Mouse (Mus musculus): ENCODE measurements around the gene Lamb3. TPM values are rescaled to one million over a fixed set of nuclear protein-coding genes. Genes with fewer than 3 reads are reported as not detected.

The Lamb3 gene
- polyA plus RNA-seq, 1 experiment from 2014 or later = 1.2 TPM

- no peaks in the 10 kb centered on the region for H3K27me3 ChIP-seq (ENCODE audit: control insufficient read depth, insufficient read depth, low read depth, low read length)
- ATAC-seq (ENCODE audit: low read depth) = no peak
- no peak overlapping the region for H3K9ac ChIP-seq (ENCODE audit: low read depth, low read length)
- H3K9me3 ChIP-seq (replicated peaks; ENCODE audit: control insufficient read depth, low read length) = no peaks in the 10 kb centered on the region
- H3K4me3 ChIP-seq (ENCODE audit: low read depth, low read length) = no peak overlapping the region
- H3K4me2 ChIP-seq (ENCODE audit: low read depth, low read length) = no peak overlapping the region
- 63% methylated on average over 9 of the region's 9 CpGs for WGBS (ENCODE audit: insufficient replicate concordance)
- H3K4me1 ChIP-seq (ENCODE audit: control insufficient read depth, low read depth, low read length) = no peaks in the 10 kb centered on the region
- no peak overlapping the region for H3K27ac ChIP-seq (ENCODE audit: low read length)
- no peaks in the 10 kb centered on the region for H3K36me3 ChIP-seq (ENCODE audit: control insufficient read depth, insufficient read depth)
These were observed 131.0 kb downstream of the Lamb3 start for GRCm38 (mm10) chr1:193338363-193338995.

- Histone ChIP-seq H3K4me1 (ENCODE audit: control insufficient read depth, low read depth, low read length) (no peaks in the 10 kb centered on the region), H3K9ac (ENCODE audit: low read depth, low read length) (no peak overlapping the region), H3K36me3 (ENCODE audit: control insufficient read depth, insufficient read depth) (no peaks in the 10 kb centered on the region), H3K4me3 (ENCODE audit: low read depth, low read length) (no peak overlapping the region), H3K27me3 (ENCODE audit: control insufficient read depth, insufficient read depth, low read depth, low read length) (no peaks in the 10 kb centered on the region), H3K9me3 (replicated peaks; ENCODE audit: control insufficient read depth, low read length) (no peaks in the 10 kb centered on the region), H3K4me2 (ENCODE audit: low read depth, low read length) (no peak overlapping the region), H3K27ac (ENCODE audit: low read length) (no peak overlapping the region)
- no peak for ATAC-seq (ENCODE audit: low read depth)
- 58% methylated on average over 5 of the region's 5 CpGs for WGBS (ENCODE audit: insufficient replicate concordance)
These were observed 134.9 kb downstream of the Lamb3 start for GRCm38 (mm10) chr1:193342198-193342946.

GRCm38 (mm10) chr1:193343853-193344252 lies 136.4 kb downstream of the Lamb3 start:
- no peaks in the 10 kb centered on the region for H3K9me3 ChIP-seq (replicated peaks; ENCODE audit: control insufficient read depth, low read length)
- no peaks in the 10 kb centered on the region for H3K4me1 ChIP-seq (ENCODE audit: control insufficient read depth, low read depth, low read length)
- H3K4me3 ChIP-seq (ENCODE audit: low read depth, low read length) = no peak overlapping the region
- no peaks in the 10 kb centered on the region for H3K36me3 ChIP-seq (ENCODE audit: control insufficient read depth, insufficient read depth)
- ATAC-seq (ENCODE audit: low read depth) = no peak
- H3K27me3 ChIP-seq (ENCODE audit: control insufficient read depth, insufficient read depth, low read depth, low read length) = no peaks in the 10 kb centered on the region
- no peak overlapping the region for H3K27ac ChIP-seq (ENCODE audit: low read length)
- H3K9ac ChIP-seq (ENCODE audit: low read depth, low read length) = no peak overlapping the region
- H3K4me2 ChIP-seq (ENCODE audit: low read depth, low read length) = no peak overlapping the region
- WGBS (ENCODE audit: insufficient replicate concordance) = 49% methylated on average over 4 of the region's 4 CpGs

- Histone ChIP-seq H3K4me3 (ENCODE audit: low read depth, low read length) (no peak overlapping the region), H3K27me3 (ENCODE audit: control insufficient read depth, insufficient read depth, low read depth, low read length) (no peaks in the 10 kb centered on the region), H3K36me3 (ENCODE audit: control insufficient read depth, insufficient read depth) (no peaks in the 10 kb centered on the region), H3K4me2 (ENCODE audit: low read depth, low read length) (no peak overlapping the region), H3K9ac (ENCODE audit: low read depth, low read length) (no peak overlapping the region), H3K27ac (ENCODE audit: low read length) (no peak overlapping the region), H3K9me3 (replicated peaks; ENCODE audit: control insufficient read depth, low read length) (no peaks in the 10 kb centered on the region), H3K4me1 (ENCODE audit: control insufficient read depth, low read depth, low read length) (no peaks in the 10 kb centered on the region)
- no peak for ATAC-seq (ENCODE audit: low read depth)
- WGBS (ENCODE audit: insufficient replicate concordance) = 21% methylated on average over 2 of the region's 2 CpGs
These were observed 137.5 kb downstream of the Lamb3 start for GRCm38 (mm10) chr1:193344976-193345375.

GRCm38 (mm10) chr1:193346908-193347307 lies 139.4 kb downstream of the Lamb3 start:
- no peak for ATAC-seq (ENCODE audit: low read depth)
- Histone ChIP-seq H3K9ac (ENCODE audit: low read depth, low read length) (no peak overlapping the region), H3K4me1 (ENCODE audit: control insufficient read depth, low read depth, low read length) (no peaks in the 10 kb centered on the region), H3K4me3 (ENCODE audit: low read depth, low read length) (no peak overlapping the region), H3K9me3 (replicated peaks; ENCODE audit: control insufficient read depth, low read length) (no peaks in the 10 kb centered on the region), H3K27me3 (ENCODE audit: control insufficient read depth, insufficient read depth, low read depth, low read length) (no peaks in the 10 kb centered on the region), H3K4me2 (ENCODE audit: low read depth, low read length) (no peak overlapping the region), H3K36me3 (ENCODE audit: control insufficient read depth, insufficient read depth) (no peaks in the 10 kb centered on the region), H3K27ac (ENCODE audit: low read length) (no peak overlapping the region)
- WGBS (ENCODE audit: insufficient replicate concordance) = 41% methylated on average over 3 of the region's 3 CpGs

- no peaks in the 10 kb centered on the region for H3K4me1 ChIP-seq (ENCODE audit: control insufficient read depth, low read depth, low read length)
- no peak overlapping the region for H3K27ac ChIP-seq (ENCODE audit: low read length)
- no peaks in the 10 kb centered on the region for H3K36me3 ChIP-seq (ENCODE audit: control insufficient read depth, insufficient read depth)
- no peak overlapping the region for H3K4me3 ChIP-seq (ENCODE audit: low read depth, low read length)
- H3K9ac ChIP-seq (ENCODE audit: low read depth, low read length) = no peak overlapping the region
- H3K9me3 ChIP-seq (replicated peaks; ENCODE audit: control insufficient read depth, low read length) = no peaks in the 10 kb centered on the region
- H3K4me2 ChIP-seq (ENCODE audit: low read depth, low read length) = no peak overlapping the region
- 58% methylated on average over 9 of the region's 9 CpGs for WGBS (ENCODE audit: insufficient replicate concordance)
- H3K27me3 ChIP-seq (ENCODE audit: control insufficient read depth, insufficient read depth, low read depth, low read length) = no peaks in the 10 kb centered on the region
- no peak for ATAC-seq (ENCODE audit: low read depth)
These were observed 140.9 kb downstream of the Lamb3 start for GRCm38 (mm10) chr1:193348261-193348962.

- no peak for ATAC-seq (ENCODE audit: low read depth)
- no peaks in the 10 kb centered on the region for H3K4me1 ChIP-seq (ENCODE audit: control insufficient read depth, low read depth, low read length)
- 60% methylated on average over 10 of the region's 10 CpGs for WGBS (ENCODE audit: insufficient replicate concordance)
These were observed 142.4 kb downstream of the Lamb3 start for GRCm38 (mm10) chr1:193349702-193350545.

GRCm38 (mm10) chr1:193350546-193350801 lies 143.0 kb downstream of the Lamb3 start:
- no peaks in the 10 kb centered on the region for H3K9me3 ChIP-seq (replicated peaks; ENCODE audit: control insufficient read depth, low read length)
- no peaks in the 10 kb centered on the region for H3K27me3 ChIP-seq (ENCODE audit: control insufficient read depth, insufficient read depth, low read depth, low read length)
- H3K4me1 ChIP-seq (ENCODE audit: control insufficient read depth, low read depth, low read length) = no peaks in the 10 kb centered on the region
- no peak overlapping the region for H3K4me2 ChIP-seq (ENCODE audit: low read depth, low read length)
- 67% methylated on average over 2 of the region's 2 CpGs for WGBS (ENCODE audit: insufficient replicate concordance)
- H3K36me3 ChIP-seq (ENCODE audit: control insufficient read depth, insufficient read depth) = no peaks in the 10 kb centered on the region
- no peak overlapping the region for H3K4me3 ChIP-seq (ENCODE audit: low read depth, low read length)
- H3K9ac ChIP-seq (ENCODE audit: low read depth, low read length) = no peak overlapping the region
- ATAC-seq (ENCODE audit: low read depth) = no peak
- H3K27ac ChIP-seq (ENCODE audit: low read length) = no peak overlapping the region

More at GRCm38 (mm10) chr1:193349702-193350545, 142.4 kb downstream of the Lamb3 start:
- Histone ChIP-seq H3K36me3 (ENCODE audit: control insufficient read depth, insufficient read depth) (no peaks in the 10 kb centered on the region), H3K27ac (ENCODE audit: low read length) (no peak overlapping the region), H3K27me3 (ENCODE audit: control insufficient read depth, insufficient read depth, low read depth, low read length) (no peaks in the 10 kb centered on the region), H3K9me3 (replicated peaks; ENCODE audit: control insufficient read depth, low read length) (no peaks in the 10 kb centered on the region), H3K4me3 (ENCODE audit: low read depth, low read length) (no peak overlapping the region), H3K9ac (ENCODE audit: low read depth, low read length) (no peak overlapping the region), H3K4me2 (ENCODE audit: low read depth, low read length) (no peak overlapping the region)

Data from liver, embryonic 16.5 days (tissue).